Mouse (Mus musculus): Measurements from ENCODE around the gene Trmt10a. TPM values are rescaled to one million over a fixed set of nuclear protein-coding genes. Genes with fewer than 3 reads are reported as not detected.

Gene Trmt10a
- total and polyA plus RNA-seq, 2 experiments from 2014 or later: 3.7 to 5.3 TPM

DNA sequence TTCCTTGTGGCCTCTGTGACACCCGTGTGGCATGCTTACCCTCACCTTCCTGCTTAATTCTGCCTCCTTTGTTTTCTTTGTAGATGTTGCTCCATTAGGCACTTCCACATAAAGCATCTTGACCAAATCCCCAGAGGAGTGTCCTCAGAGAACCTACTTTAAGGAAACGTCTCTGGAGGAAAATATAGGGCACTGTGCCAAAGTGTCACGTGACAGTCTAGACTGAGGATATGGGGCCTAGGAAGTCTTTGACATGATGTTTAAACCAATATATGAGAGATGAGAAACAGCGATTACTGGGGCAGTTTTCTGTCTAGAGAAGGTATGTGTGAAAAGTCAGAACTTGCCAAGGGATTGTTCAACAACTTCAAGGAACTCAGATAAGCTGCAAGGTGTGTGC, 42.0 kb downstream of the Trmt10a start:
- TF ChIP-seq CTCF (IDR thresholded peaks at IDR 0.05; ENCODE audit: low read depth) (no peak), EP300 (IDR thresholded peaks at IDR 0.05; ENCODE audit: low read depth) (no peak)
- Histone ChIP-seq H3K27me3 (ENCODE audit: control insufficient read depth, insufficient read depth, low read length) (no peaks in the 10 kb centered on the region), H3K4me2 (ENCODE audit: low read depth, low read length) (no peak overlapping the region), H3K9me3 (replicated peaks; ENCODE audit: control insufficient read depth, low read length) (no peaks in the 10 kb centered on the region), H3K36me3 (replicated peaks; ENCODE audit: control insufficient read depth, insufficient read depth, low read length) (no peaks in the 10 kb centered on the region), H3K4me3 (ENCODE audit: low read depth, low read length) (no peak overlapping the region), H3K4me1 (ENCODE audit: control insufficient read depth, insufficient read depth) (no peaks in the 10 kb centered on the region), H3K27ac (ENCODE audit: low read depth) (no peak overlapping the region), H3K9ac (replicated peaks; ENCODE audit: low read depth, low read length) (no peak overlapping the region)
- no peak for DNase-seq (ENCODE audit: low spot score)
- 43% methylated on average over 4 of the region's 4 CpGs for whole genome bisulfite sequencing
- ATAC-seq (ENCODE audit: insufficient read depth, low read depth): no peak

DNA sequence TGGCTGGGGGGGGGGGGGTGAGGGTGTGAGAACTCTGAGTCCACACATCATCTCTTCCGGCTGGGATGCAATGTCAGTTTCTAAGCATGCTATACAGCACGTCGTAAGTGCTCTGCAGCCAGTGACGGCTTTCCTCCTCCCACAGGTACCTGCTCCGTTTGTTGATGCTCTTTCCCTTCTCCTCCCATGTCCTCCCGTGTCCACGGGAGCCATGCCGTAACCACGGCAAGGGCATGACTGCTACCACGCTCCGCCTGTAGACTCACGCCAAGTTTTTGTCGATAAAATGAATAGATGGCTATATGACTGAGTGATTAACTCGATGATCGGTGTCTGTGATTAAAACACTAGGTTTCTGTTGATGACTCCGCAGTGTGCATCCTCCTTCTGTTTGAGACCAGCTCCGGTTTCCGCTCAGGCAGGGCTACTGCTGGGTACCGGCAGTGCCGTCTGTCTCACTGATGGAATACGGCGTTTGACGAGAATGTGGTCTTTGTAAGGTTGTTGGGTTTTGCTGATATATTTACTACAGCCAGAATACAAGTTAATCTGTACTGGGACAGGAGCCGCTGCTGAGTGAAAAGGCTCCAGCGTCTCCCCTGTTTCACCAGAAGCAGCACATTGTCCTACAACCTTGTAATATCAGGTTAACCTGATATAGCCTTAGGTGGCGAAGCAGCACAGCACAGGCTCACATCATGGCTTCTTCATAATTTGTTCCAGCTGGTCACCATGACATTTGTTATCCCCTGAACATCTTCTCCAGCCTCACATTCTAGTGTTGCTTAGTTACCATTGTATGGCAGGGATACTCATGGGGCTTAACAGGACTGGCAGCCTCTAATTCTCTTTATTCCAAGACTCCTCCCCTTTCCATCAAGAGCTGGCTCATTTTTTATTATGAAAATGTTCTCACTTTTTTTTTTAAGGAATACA, 43.0 kb downstream of the Trmt10a start:
- 92% methylated on average over 26 of the region's 26 CpGs for WGBS
- no peak overlapping the region for H3K4me3 ChIP-seq (ENCODE audit: low read depth, low read length)
- DNase-seq (ENCODE audit: low spot score) (no peak), ATAC-seq (ENCODE audit: insufficient read depth, low read depth) (no peak)
- no peak overlapping the region for H3K9ac ChIP-seq (replicated peaks; ENCODE audit: low read depth, low read length)
- H3K27ac ChIP-seq (ENCODE audit: low read depth): no peak overlapping the region
- TF ChIP-seq EP300 (IDR thresholded peaks at IDR 0.05; ENCODE audit: low read depth): no peak
- no peak for TF ChIP-seq CTCF (IDR thresholded peaks at IDR 0.05; ENCODE audit: low read depth)
- H3K9me3 ChIP-seq (replicated peaks; ENCODE audit: control insufficient read depth, low read length): no peaks in the 10 kb centered on the region
- H3K4me2 ChIP-seq (ENCODE audit: low read depth, low read length): no peak overlapping the region
- no peaks in the 10 kb centered on the region for H3K27me3 ChIP-seq (ENCODE audit: control insufficient read depth, insufficient read depth, low read length)
- no peaks in the 10 kb centered on the region for H3K4me1 ChIP-seq (ENCODE audit: control insufficient read depth, insufficient read depth)
- H3K36me3 ChIP-seq (replicated peaks; ENCODE audit: control insufficient read depth, insufficient read depth, low read length): no peaks in the 10 kb centered on the region

DNA sequence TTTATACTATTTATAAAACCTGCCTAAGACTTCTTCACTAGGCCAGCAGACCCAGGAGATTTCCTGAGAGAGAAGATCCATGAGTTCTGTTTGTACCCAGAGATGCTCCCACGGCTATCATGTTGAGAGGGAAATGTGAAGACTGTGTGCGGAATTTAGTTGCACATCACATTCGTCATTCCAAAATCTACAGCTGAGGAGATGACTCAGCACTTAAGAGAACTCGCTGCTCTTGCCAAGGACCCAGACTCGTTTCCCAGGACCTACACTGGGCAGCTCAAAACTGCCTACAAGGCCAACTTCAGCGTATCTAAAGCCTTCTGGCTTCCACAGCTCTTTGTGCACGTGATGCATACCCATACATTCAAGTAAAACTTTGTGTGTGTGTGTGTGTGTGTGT, 49.0 kb downstream of the Trmt10a start:
- Histone ChIP-seq H3K27ac (ENCODE audit: low read depth) (no peak overlapping the region), H3K4me1 (ENCODE audit: control insufficient read depth, insufficient read depth) (no peaks in the 10 kb centered on the region), H3K9me3 (replicated peaks; ENCODE audit: control insufficient read depth, low read length) (no peaks in the 10 kb centered on the region), H3K4me2 (ENCODE audit: low read depth, low read length) (no peak overlapping the region), H3K4me3 (ENCODE audit: low read depth, low read length) (no peak overlapping the region), H3K36me3 (replicated peaks; ENCODE audit: control insufficient read depth, insufficient read depth, low read length) (no peaks in the 10 kb centered on the region), H3K9ac (replicated peaks; ENCODE audit: low read depth, low read length) (no peak overlapping the region), H3K27me3 (ENCODE audit: control insufficient read depth, insufficient read depth, low read length) (no peaks in the 10 kb centered on the region)
- ATAC-seq (ENCODE audit: insufficient read depth, low read depth) (no peak), DNase-seq (ENCODE audit: low spot score) (no peak)
- no peak for TF ChIP-seq CTCF (IDR thresholded peaks at IDR 0.05; ENCODE audit: low read depth)
- TF ChIP-seq EP300 (IDR thresholded peaks at IDR 0.05; ENCODE audit: low read depth): no peak
- WGBS: 59% methylated on average over 7 of the region's 7 CpGs

DNA sequence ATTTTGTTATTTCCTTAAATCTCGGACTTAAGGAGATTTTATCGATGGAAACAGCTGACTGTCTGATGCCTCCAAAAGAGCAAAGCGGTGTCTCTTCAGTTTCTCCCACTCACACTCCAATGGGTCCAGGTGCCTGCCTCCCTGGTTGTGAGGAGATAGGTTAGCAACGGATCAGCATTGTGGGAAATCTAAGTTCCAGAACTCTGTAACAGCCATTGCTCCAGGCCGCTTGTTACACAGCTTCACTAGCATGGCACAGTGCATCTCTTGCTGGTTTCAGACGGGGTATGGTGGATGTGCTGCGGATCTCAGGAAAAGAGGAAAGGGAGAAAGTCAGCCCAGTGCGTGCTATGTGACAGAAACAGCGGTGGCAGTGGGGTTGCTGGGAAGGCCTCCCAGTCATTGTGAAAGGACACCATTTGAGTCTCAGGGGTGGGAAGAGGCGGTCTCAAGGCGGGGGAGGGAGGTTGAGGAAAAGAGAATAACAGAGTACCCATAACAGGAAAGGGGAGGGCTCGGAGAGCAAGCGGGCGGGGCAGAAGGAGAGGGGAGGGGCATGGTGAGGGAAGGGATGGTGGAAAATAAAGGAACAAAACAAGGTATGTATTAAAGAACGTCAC, 50.5 kb downstream of the Trmt10a start, which contains the start of gene 4930579F01Rik:
Gene 4930579F01Rik (minus strand): TSS at position 143 of the 620 bp plus-strand sequence.
- no peaks in the 10 kb centered on the region for H3K27me3 ChIP-seq (ENCODE audit: control insufficient read depth, insufficient read depth, low read length)
- no peak for TF ChIP-seq CTCF (IDR thresholded peaks at IDR 0.05; ENCODE audit: low read depth)
- TF ChIP-seq EP300 (IDR thresholded peaks at IDR 0.05; ENCODE audit: low read depth): no peak
- H3K27ac ChIP-seq (ENCODE audit: low read depth): no peak within 1 kb of the TSS
- no peak within 1 kb of the TSS for H3K9ac ChIP-seq (replicated peaks; ENCODE audit: low read depth, low read length)
- no peak within 1 kb of the TSS for H3K4me2 ChIP-seq (ENCODE audit: low read depth, low read length)
- H3K9me3 ChIP-seq (replicated peaks; ENCODE audit: control insufficient read depth, low read length): no peaks in the 10 kb centered on the region
- no peak within 1 kb of the TSS for H3K4me3 ChIP-seq (ENCODE audit: low read depth, low read length)
- ATAC-seq (ENCODE audit: insufficient read depth, low read depth) (no peak), DNase-seq (ENCODE audit: low spot score) (no peak)
- no peaks in the 10 kb centered on the region for H3K4me1 ChIP-seq (ENCODE audit: control insufficient read depth, insufficient read depth)
- 76% methylated on average over 15 of the region's 15 CpGs for WGBS
- no peaks in the 10 kb centered on the region for H3K36me3 ChIP-seq (replicated peaks; ENCODE audit: control insufficient read depth, insufficient read depth, low read length)

DNA sequence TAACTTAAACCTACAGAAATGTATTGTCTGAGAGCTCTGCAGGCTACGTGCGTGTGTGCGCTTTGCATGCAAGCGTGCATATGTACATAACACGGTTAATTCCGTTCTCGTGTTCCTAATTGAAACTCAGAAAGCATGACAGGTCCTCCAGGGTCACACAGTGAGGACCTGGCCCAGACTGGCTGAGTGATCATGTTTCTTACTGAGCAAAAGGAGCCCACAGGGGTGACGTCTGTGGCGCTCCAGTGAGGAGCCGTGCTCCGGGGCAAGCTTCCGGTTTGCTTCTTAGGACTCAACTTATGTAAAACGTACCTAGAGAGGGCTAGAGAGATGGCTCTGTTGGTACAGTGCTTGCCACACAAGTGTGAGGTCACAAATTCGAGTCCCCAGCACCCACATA, 53.8 kb downstream of the Trmt10a start:
- TF ChIP-seq CTCF (IDR thresholded peaks at IDR 0.05; ENCODE audit: low read depth) (no peak), EP300 (IDR thresholded peaks at IDR 0.05; ENCODE audit: low read depth) (no peak)
- ATAC-seq (ENCODE audit: insufficient read depth, low read depth) (no peak), DNase-seq (ENCODE audit: low spot score) (no peak)
- Histone ChIP-seq H3K27me3 (ENCODE audit: control insufficient read depth, insufficient read depth, low read length) (no peaks in the 10 kb centered on the region), H3K27ac (ENCODE audit: low read depth) (no peak overlapping the region), H3K36me3 (replicated peaks; ENCODE audit: control insufficient read depth, insufficient read depth, low read length) (no peaks in the 10 kb centered on the region), H3K4me3 (ENCODE audit: low read depth, low read length) (no peak overlapping the region), H3K9ac (replicated peaks; ENCODE audit: low read depth, low read length) (no peak overlapping the region), H3K9me3 (replicated peaks; ENCODE audit: control insufficient read depth, low read length) (no peaks in the 10 kb centered on the region), H3K4me2 (ENCODE audit: low read depth, low read length) (no peak overlapping the region), H3K4me1 (ENCODE audit: control insufficient read depth, insufficient read depth) (no peaks in the 10 kb centered on the region)
- WGBS: 80% methylated on average over 14 of the region's 14 CpGs
